8 mouse cellular contexts compared by ENCODE assay signal in genomic region chr17:74323844-74324243, GRCm38 (mm10). TPM values are rescaled to one million over a fixed set of nuclear protein-coding genes. Genes with fewer than 3 reads are reported as not detected.
DNase-seq lines count a peak whose midpoint lies in the region; ATAC-seq and TF ChIP-seq lines count a peak whose summit lies in the region.

Gene Dpy30, minus strand, starts transcription at chr17:74323944.

- H3K9ac ChIP-seq in neural tube, embryonic 11.5 days (ENCODE audit: low read length) = no peak within 1 kb of the TSS
- no peak within 1 kb of the TSS for H3K9ac ChIP-seq in embryonic facial prominence, embryonic 15.5 days
- no peak within 1 kb of the TSS for H3K9ac ChIP-seq in heart, postnatal 0 days (replicated peaks; ENCODE audit: low read depth, low read length)
- H3K9ac ChIP-seq in neural tube, embryonic 13.5 days = no peak within 1 kb of the TSS

- no peaks in the 10 kb centered on the region for H3K9me3 ChIP-seq in neural tube, embryonic 11.5 days (ENCODE audit: control insufficient read depth, low read length)
- H3K9me3 ChIP-seq in embryonic facial prominence, embryonic 15.5 days (replicated peaks) = no peaks in the 10 kb centered on the region
- no peaks in the 10 kb centered on the region for H3K9me3 ChIP-seq in heart, postnatal 0 days (replicated peaks; ENCODE audit: control insufficient read depth, low read length)
- no peaks in the 10 kb centered on the region for H3K9me3 ChIP-seq in neural tube, embryonic 13.5 days

- no peaks in the 10 kb centered on the region for H3K36me3 ChIP-seq in neural tube, embryonic 11.5 days (ENCODE audit: control insufficient read depth, insufficient read depth, low read length)
- no peaks in the 10 kb centered on the region for H3K36me3 ChIP-seq in embryonic facial prominence, embryonic 15.5 days
- H3K36me3 ChIP-seq in heart, postnatal 0 days (replicated peaks; ENCODE audit: control insufficient read depth, insufficient read depth, low read length) = no peaks in the 10 kb centered on the region
- no peaks in the 10 kb centered on the region for H3K36me3 ChIP-seq in neural tube, embryonic 13.5 days

- intact Hi-C loops in left cerebral cortex, postnatal 4 days (cut with DNase I) = no loop called here

- TF ChIP-seq CTCF in heart, postnatal 0 days (IDR thresholded peaks at IDR 0.05; ENCODE audit: low read depth) = no peak

- no peak within 1 kb of the TSS for H3K27ac ChIP-seq in neural tube, embryonic 11.5 days (ENCODE audit: low read depth, low read length)
- H3K27ac ChIP-seq in embryonic facial prominence, embryonic 15.5 days (replicated peaks) = no peak within 1 kb of the TSS
- no peak within 1 kb of the TSS for H3K27ac ChIP-seq in heart, postnatal 0 days (ENCODE audit: low read depth)
- no peak within 1 kb of the TSS for H3K27ac ChIP-seq in neural tube, embryonic 13.5 days (replicated peaks)

- no peak within 1 kb of the TSS for H3K4me2 ChIP-seq in neural tube, embryonic 11.5 days (ENCODE audit: low read depth)
- H3K4me2 ChIP-seq in embryonic facial prominence, embryonic 15.5 days (replicated peaks) = no peak within 1 kb of the TSS
- H3K4me2 ChIP-seq in heart, postnatal 0 days (ENCODE audit: low read depth, low read length) = no peak within 1 kb of the TSS
- H3K4me2 ChIP-seq in neural tube, embryonic 13.5 days = no peak within 1 kb of the TSS

- no peak within 1 kb of the TSS for H3K4me3 ChIP-seq in neural tube, embryonic 11.5 days (ENCODE audit: low read depth, low read length)
- H3K4me3 ChIP-seq in embryonic facial prominence, embryonic 15.5 days (replicated peaks) = no peak within 1 kb of the TSS
- no peak within 1 kb of the TSS for H3K4me3 ChIP-seq in heart, postnatal 0 days (ENCODE audit: low read depth, low read length)
- H3K4me3 ChIP-seq in neural tube, embryonic 13.5 days = no peak within 1 kb of the TSS

- H3K27me3 ChIP-seq in neural tube, embryonic 11.5 days (ENCODE audit: control insufficient read depth, insufficient read depth, low read length) = no peaks in the 10 kb centered on the region
- no peaks in the 10 kb centered on the region for H3K27me3 ChIP-seq in embryonic facial prominence, embryonic 15.5 days
- H3K27me3 ChIP-seq in heart, postnatal 0 days (ENCODE audit: control insufficient read depth, insufficient read depth, low read length) = no peaks in the 10 kb centered on the region
- H3K27me3 ChIP-seq in neural tube, embryonic 13.5 days = no peaks in the 10 kb centered on the region

- no peak for ATAC-seq in neural tube, embryonic 11.5 days (ENCODE audit: insufficient read depth, low FRiP score, low TSS enrichment)
- no peak for ATAC-seq in embryonic facial prominence, embryonic 15.5 days (ENCODE audit: insufficient number of reproducible peaks, low FRiP score, low TSS enrichment, low read depth)
- ATAC-seq in heart, postnatal 0 days (ENCODE audit: insufficient read depth, low read depth) = no peak
- no peak for ATAC-seq in neural tube, embryonic 13.5 days (ENCODE audit: low read depth)

- TF ChIP-seq EP300 in heart, postnatal 0 days (IDR thresholded peaks at IDR 0.05; ENCODE audit: low read depth) = no peak

- 86% methylated on average over 2 of the region's 2 CpGs for WGBS in neural tube, embryonic 11.5 days
- 72% methylated on average over 2 of the region's 2 CpGs for WGBS in embryonic facial prominence, embryonic 15.5 days
- WGBS in heart, postnatal 0 days = 73% methylated on average over 2 of the region's 2 CpGs
- WGBS in neural tube, embryonic 13.5 days = 84% methylated on average over 2 of the region's 2 CpGs

- no peaks in the 10 kb centered on the region for H3K4me1 ChIP-seq in neural tube, embryonic 11.5 days (ENCODE audit: control insufficient read depth, insufficient read depth, low read length)
- no peaks in the 10 kb centered on the region for H3K4me1 ChIP-seq in embryonic facial prominence, embryonic 15.5 days
- H3K4me1 ChIP-seq in heart, postnatal 0 days (ENCODE audit: control insufficient read depth, insufficient read depth) = no peaks in the 10 kb centered on the region
- H3K4me1 ChIP-seq in neural tube, embryonic 13.5 days (replicated peaks) = no peaks in the 10 kb centered on the region

- no peak for DNase-seq in neural tube, embryonic 11.5 days (ENCODE audit: low spot score)
- no peak for DNase-seq in neural tube, embryonic 10.5 days (ENCODE audit: extremely low spot score, low spot score)
- no peak for DNase-seq in heart, postnatal 0 days (ENCODE audit: low spot score)
- DNase-seq in left cerebral cortex, postnatal 4 days = no peak
- DNase-seq in cerebellum, postnatal 14 days = no peak
- DNase-seq in kidney, postnatal 36 days = no peak

RNA-seq across cellular contexts. Expression of gene Dpy30, which starts in this region (rescaled TPM):
- polyA plus RNA-seq in neural tube, embryonic 11.5 days (2014; fragmentation: Nextera tagmentation; extraction: Ambion mirVana) = 227 and 231 TPM in 2 replicates
- 191 and 200 TPM in 2 replicates for polyA plus RNA-seq in embryonic facial prominence, embryonic 15.5 days (2015; fragmentation: Nextera tagmentation; extraction: Ambion mirVana)
- 65.6 and 96.7 TPM in 2 replicates for total RNA-seq in heart, postnatal 0 days (2014; rRNA removed; ENCODE audit: low replicate concordance)
- 209 and 213 TPM in 2 replicates for polyA plus RNA-seq in heart, postnatal 0 days (2015; fragmentation: Nextera tagmentation; extraction: Ambion mirVana)
- total RNA-seq in left cerebral cortex, postnatal 4 days (2021) = 10 to 100 TPM; 73.7 to 74.0 TPM
- polyA plus RNA-seq in neural tube, embryonic 13.5 days (2015; fragmentation: Nextera tagmentation; extraction: Ambion mirVana) = 228 and 239 TPM in 2 replicates
